Mouse (Mus musculus) MEL (cell line): ENCODE results near the gene Mal.

Experiments used
- CHD2 ChIP-seq: IDR thresholded peaks from 2 replicates; pipeline ENCODE4 v1.6.1; 2011; ENCODE audit warnings: low read length, improper control_type of control experiment
- CTCF ChIP-seq, 3 experiments: IDR thresholded peaks in 2 of 3; conservative IDR thresholded peaks in 1 of 3; 2 replicates each; pipeline ENCODE4 v1.5.1; 2011 to 2012; ENCODE audit warnings: low read length in 3 of 3, low read depth in 2 of 3, mild to moderate bottlenecking in 2 of 3, improper control_type of control experiment in 1 of 3, inconsistent platforms in 1 of 3, mixed read lengths in 1 of 3, moderate library complexity in 1 of 3; ENCODE audit not compliant: control insufficient read depth in 1 of 3, insufficient read depth in 1 of 3, poor library complexity in 1 of 3, severe bottlenecking in 1 of 3
- GABPA ChIP-seq: IDR thresholded peaks from 2 replicates; pipeline ENCODE4 v1.6.1; 2012; ENCODE audit warnings: low read depth, mild to moderate bottlenecking, inconsistent platforms, low read length, improper control_type of control experiment, moderate library complexity
- MYC ChIP-seq: IDR thresholded peaks from 2 replicates; pipeline ENCODE4 v1.6.1; 2011; ENCODE audit warnings: low read depth, mild to moderate bottlenecking, low read length, improper control_type of control experiment, moderate library complexity
- POLR2AphosphoS5 ChIP-seq: IDR thresholded peaks from 2 replicates; pipeline ENCODE4 v1.6.1; 2012; ENCODE audit warnings: low read depth, borderline replicate concordance, mild to moderate bottlenecking, inconsistent platforms, low read length, moderate library complexity, mixed read lengths

- no peak for TF ChIP-seq POLR2AphosphoS5
- no peak for TF ChIP-seq CHD2
- TF ChIP-seq GABPA, result no peak
- TF ChIP-seq MYC, result no peak
- no peak for TF ChIP-seq CTCF (IDR thresholded peaks at IDR 0.05 in 2 of 3, conservative IDR thresholded peaks at IDR 0.05 in 1 of 3; ENCODE audit: control insufficient read depth in 1 of 3, insufficient read depth in 1 of 3, low read depth in 2 of 3, low read length in 3 of 3, poor library complexity in 1 of 3, severe bottlenecking in 1 of 3)
These were observed 34.4 kb downstream of the Mal start for GRCm38 (mm10) chr2:127622065-127622464.
